Mouse (Mus musculus) layer of hippocampus, postnatal 25 days (tissue): ENCODE measurements around the gene Nme6. TPM values are rescaled to one million over a fixed set of nuclear protein-coding genes. Genes with fewer than 3 reads are reported as not detected.
"Not testable (repeated sequence)": the region's sequence is repeated elsewhere in the genome, so short reads cannot be mapped to it uniquely, and the experiment has no call there.

Experiments used
- DNase-seq, 2 experiments: peaks; one replicate each; pipeline ENCODE4 v3.0.0; 2022; ENCODE audit warnings: mixed read lengths in 2 of 2, low spot score in 1 of 2; ENCODE audit errors: extremely low spot score in 1 of 2
- total RNA-seq, 2 experiments: library from RNA; stranded (reverse); gene quantifications; 2 replicates each; pipeline ENCODE4 v1.2.3; 2021

Nme6 gene
- total RNA-seq, result 1 to 10 TPM; 8.7 to 9.1 TPM

- peak; percentile 69 to 87 for DNase-seq
Observed at GRCm38 (mm10) chr9:109832391-109833087, at the start of gene Nme6. Gene Nme6 (plus strand): TSS chr9:109832749.

DNA sequence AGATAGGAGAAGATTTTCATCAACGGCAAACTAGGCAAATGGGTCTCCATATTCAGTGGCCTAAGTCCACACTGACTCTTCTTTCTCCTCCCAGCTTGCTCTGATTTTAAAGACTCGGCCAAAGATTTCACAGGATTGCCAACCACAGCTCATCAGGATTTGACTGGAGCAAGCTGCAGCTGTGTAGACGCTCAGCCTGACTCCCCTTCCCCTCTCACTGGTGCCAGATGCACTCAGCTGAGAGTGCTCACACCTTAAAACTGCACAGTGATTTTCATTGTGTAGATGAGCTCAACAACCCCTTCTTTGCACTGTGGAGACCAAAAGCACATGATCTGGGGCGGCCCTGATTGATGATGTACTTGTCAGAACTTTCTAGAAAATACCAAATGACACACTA, 42.0 kb upstream of the Nme6 start, which contains the start of gene Fbxw27:
TSS of gene Fbxw27 (minus strand) at position 101 of the 400 bp plus-strand sequence.
- DNase-seq, result not testable (repeated sequence)

- DNase-seq, result no peak
Observed at GRCm38 (mm10) chr9:109795221-109795620, 37.3 kb upstream of the Nme6 start.

DNA sequence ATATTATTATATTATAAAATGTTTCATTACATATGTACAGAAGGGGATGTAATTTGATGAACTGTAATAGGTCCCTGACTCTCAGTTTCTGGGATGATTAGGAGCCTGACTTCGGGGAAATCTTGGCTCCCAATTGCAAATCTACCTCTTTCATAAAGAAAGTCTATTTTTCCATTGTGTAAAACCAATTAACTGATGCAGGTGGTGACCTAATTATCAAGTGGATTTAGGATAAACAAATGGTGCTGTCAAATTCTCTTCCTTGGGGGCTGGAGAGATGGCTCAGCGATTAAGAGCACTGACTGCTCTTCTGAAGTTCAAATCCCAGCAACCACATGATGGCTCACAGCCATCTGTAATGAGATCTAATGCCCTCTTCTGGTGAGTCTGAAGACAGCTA, 36.7 kb upstream of the Nme6 start:
- DNase-seq, result no peak

GRCm38 (mm10) chr9:109798051-109798450, 34.5 kb upstream of the Nme6 start:
- DNase-seq, result peak in 1 of 2 experiments; percentile 4

DNA sequence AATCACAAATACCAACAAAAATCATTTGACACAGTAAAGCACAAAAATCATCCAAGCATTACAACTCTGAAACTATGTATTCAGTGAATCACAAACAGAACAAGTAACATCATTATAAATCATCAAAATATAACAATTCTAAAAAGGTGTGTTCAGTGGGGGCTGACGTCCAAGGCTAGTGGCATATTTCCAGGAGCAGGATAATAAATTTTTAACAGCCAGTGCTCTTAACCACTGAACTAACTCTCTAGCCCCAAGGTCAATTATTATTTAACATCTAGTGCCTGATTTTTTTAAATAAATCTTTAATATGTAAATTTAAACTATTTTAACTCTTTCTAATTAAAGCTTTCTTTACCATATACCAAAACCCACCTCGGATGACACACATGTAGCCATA, 27.0 kb upstream of the Nme6 start:
- not testable (repeated sequence) for DNase-seq

DNA sequence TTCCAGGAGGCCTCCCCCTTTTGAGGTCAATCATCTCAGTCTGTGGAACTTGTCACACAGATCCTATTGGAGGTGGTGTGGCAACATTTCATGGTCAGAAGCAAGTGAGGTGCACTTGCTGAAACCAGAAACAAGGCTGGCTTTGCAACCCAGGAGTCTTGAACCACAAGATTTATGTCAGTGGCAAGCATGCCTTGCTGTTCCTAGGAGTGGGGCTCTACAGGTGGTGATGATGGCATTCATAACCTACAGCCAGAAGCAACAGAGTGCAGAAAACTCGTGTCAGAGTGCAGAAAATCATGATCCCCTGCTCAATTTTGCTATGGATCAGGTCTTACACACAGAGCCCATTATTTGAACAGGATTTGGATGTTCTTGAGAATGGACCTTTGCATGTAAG, 26.3 kb upstream of the Nme6 start:
- DNase-seq, result no peak

DNA sequence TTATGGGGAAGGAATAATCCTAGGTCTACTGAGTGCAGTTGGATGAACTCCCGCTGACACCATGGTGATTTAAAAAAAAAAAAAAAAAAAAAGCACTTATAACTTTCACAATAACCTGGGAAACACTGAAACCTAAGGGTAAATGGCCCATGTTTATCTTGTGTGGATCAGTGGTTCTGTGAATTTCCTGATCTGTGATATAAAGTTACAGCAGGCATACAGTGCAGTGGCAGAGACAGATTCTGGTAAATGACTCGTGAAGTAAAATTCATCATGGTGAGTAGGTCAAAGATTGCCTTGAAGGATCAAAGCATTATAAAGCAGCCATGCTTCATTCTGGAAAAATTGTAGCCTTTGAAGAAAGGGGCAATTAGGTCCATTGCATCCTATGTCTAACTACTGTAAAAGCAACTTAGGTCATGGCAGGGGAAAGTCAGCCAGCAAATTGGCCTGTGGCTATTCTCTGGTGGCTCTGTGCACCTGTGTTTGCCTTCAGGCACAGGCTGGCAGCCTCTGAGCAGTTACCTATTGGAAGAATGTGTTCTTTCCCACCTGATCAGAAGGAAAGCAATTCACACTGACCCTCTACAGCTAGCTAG, 25.8 kb upstream of the Nme6 start:
- no peak for DNase-seq

DNA sequence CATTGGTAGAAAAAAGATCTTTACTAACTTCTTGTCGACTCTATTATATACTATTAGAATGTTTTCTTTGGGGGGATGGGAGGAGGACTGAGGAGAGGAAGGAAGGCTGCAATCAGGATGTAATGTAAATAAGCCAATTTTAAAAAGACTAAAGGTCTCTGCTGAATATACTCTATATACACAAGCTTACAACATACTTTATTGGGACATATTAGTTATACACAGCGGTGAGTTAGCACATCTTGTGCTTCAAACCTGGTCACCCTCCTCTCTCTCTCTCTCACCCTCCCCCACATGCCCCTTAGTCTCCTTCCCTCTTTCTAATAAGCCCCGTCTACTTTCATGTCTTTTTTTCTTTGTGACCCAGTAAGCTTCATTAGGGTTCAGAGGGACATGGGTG, 24.7 kb upstream of the Nme6 start:
- no peak for DNase-seq

GRCm38 (mm10) chr9:109811980-109812379, 20.6 kb upstream of the Nme6 start, which contains the start of gene Spink8:
Gene Spink8 (plus strand): TSS chr9:109812280.
- DNase-seq, result no peak

DNA sequence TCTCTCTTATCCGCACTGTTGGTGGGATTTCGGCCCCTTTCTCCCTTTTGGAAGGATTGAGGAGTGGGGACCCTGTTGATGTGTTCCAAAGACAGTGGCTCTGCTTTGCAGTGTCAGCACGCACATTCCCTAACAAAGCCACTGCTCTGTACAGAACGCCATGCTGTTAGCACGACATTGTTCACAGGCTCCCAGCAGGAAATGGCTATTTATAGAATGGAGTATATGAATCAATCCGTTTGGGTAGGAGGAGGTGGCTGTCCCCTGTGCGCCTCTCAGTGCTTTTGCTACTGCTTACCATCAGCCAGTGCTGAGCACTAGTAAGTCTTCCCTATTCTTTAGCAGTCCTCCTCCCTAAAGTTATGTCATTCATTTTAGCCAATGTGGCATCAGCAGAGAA, 19.1 kb upstream of the Nme6 start:
- no peak for DNase-seq

DNA sequence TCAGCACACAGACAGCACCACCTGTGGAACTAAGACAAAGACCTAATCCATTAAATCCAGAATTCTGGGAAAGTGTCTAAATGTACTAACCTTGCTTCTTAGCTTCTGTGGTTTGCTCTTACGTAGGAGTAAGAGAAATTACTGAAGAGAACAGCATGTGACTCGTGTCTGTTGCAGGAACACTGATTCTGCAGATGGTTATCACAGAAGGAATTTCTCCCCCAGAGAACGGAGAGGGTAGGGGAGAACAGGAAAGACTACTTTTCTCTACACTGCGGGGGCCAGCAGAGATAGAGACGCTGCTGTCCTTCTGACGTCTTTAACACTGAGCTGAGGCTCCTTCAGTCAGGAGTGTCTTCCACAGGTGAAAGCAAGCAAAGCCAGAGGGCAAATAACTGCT, 16.2 kb upstream of the Nme6 start:
- no peak for DNase-seq

GRCm38 (mm10) chr9:109825739-109826138, 6.8 kb upstream of the Nme6 start:
- DNase-seq, result no peak

DNA sequence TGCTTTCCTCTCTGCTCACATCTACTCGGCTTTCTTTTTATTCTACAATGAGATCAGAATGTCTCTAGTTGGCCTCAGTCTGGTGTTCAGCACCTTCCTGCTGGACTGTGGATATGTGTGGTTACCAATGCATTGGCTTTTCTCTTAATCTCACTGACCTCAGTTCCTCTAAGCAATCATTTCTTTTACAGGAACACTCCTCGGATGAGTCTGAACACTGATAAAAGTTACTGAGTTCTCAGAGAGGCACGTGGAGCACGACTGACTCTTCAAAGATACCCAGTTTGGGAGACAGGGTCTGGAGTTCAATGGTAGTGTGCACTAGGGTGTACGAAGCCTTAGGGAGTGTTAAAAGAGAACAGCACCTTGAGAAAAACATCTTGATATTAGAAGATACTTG, 6.4 kb upstream of the Nme6 start:
- no peak for DNase-seq

DNA sequence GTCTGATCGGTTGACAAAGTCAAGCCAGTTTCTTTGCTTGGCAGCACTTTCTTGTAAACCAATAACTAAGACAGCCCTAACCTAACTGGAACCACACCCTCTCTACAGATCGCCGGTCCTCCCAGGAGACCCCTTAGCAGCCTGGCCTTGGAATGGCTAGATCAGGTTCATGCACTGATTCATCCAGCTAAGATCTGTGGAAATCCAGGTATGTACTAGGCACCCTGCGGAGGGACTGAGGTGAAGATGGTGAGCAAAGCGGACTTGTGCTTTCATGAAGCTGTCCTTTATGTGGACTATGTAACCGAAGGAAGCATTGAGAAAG, 501 bp downstream of the Nme6 start:
- DNase-seq, result no peak

DNA sequence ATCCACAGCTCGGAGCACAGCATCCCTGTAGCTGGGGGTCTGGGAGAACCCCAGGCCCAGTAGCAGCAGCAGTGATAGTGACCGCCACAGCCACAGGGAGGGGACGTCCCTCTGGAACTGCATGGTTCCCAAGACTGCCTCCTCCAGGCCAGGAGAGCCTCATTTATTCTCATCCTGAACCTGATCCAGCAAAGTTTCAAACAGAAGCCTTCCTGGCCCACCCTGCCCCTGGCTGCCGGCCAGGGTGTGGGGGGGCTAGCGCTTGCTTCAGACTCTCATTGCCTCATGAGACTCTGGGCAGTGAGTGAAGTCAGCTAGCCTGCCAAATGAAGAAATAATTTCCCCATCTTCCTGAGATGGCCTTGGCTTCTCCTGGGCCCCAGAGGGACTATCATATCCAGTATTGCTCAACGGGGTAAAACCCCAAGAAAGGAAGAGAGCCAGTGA, 16.8 kb downstream of the Nme6 start, which contains the start of gene Camp:
TSS of gene Camp (minus strand) at position 306 of the 447 bp plus-strand sequence.
- no peak for DNase-seq

DNA sequence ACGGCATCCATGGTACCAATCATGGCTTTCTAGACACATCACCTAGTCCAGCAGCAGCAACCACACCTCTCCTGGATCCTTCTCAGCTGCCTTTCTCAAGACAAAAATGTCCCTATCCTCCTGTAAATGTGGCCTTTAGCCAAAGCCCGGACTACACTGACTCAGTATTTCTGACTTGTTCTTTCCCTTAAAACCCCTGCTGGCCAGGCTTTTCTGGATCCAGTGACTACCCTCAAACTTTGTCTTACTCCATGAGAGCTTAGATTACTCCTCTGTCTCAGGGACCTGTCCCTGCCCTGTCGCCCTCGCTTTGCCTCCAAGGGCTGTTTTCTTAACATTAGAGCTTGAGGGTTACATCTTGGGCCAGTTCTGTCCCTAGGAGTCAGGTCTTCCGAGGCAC, 17.6 kb downstream of the Nme6 start:
- DNase-seq, result no peak

GRCm38 (mm10) chr9:109854341-109854740, 21.8 kb downstream of the Nme6 start:
- no peak for DNase-seq

DNA sequence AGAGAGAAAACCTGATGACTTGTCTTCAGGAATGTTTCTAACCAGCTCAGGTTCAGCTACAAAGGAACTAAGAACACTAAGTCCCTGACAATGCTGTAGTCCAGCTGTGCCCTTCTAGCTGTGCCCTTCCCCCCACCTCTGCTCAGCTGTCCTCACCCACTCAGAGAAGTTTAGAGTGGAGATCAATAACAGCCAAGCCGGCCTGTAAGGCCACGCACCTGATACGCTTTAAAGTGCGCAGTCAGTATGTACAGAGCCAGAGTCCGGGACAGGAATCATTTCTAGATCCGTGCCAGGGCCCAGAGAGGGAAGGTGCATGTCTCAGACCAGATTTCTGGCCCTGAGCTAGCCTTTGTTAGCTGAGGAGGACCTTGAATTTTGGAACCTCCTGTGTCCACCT, 23.4 kb downstream of the Nme6 start:
- DNase-seq, result no peak

DNA sequence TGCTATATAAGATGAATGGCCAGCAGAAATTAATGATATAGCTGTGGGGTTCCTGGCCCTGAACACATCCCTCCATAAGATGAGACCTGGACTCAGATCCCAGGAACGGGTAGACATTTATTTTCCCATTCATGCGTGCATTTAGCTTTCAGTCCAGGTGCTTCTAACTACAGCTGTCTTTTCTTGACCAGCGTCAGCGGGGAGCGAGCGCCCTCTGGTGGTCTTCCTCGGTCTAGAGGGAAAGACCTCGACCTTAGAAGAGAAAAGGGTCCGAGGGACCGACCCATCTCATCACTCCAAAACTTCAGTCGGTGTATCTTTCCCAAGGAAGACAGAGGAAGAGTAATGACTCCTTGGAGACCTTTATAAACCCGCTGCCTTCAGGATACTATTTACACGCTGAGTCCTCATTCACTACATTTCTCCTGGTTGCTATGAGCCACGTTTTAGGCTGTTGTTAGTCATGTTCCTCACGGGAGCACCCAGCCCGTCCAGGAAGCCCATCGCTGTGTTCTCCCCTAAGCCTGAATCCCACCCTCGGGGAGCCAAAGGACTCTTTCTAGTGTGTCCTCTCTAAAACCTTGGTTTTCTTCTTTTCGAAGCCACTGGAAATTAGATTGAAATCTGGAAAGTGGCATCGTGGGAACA, 30.0 kb downstream of the Nme6 start:
- DNase-seq, result peak; percentile 75 to 92

GRCm38 (mm10) chr9:109863085-109863484, 30.5 kb downstream of the Nme6 start:
- DNase-seq, result no peak

DNA sequence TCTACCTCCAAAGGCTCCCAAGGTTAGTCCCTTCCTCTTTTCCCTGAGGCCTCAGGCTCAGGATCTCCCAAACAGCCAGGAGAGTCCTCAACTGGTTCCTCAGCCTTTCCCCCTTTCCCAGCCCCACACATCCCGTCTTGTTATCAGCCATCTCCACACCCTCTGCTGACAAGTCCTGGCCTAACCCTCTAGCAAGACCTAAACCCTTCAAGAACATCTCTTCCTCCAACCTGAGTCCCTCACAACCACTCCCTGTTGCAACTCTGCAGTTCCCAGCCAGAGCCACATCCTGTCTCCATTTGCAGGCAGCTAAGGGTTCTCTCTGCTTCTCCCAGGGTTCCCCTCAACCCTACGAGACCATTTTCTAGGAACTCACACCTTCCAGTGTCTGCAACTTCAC, 33.7 kb downstream of the Nme6 start:
- DNase-seq, result no peak
